Mouse (Mus musculus) spleen, postnatal 14 days (tissue): ENCODE results near the gene Shisal1.

Source experiments
- DNase-seq, 2 experiments: peaks; one replicate each; pipeline ENCODE4 v3.0.0; 2021 to 2022; ENCODE audit warnings: low spot score in 2 of 2

Shisal1 gene

GRCm38 (mm10) chr15:84378734-84379133 lies 68.2 kb downstream of the Shisal1 start:
- no peak for DNase-seq

- no peak for DNase-seq
These were observed 74.1 kb downstream of the Shisal1 start for GRCm38 (mm10) chr15:84372801-84373200.

GRCm38 (mm10) chr15:84367402-84367801 lies 79.5 kb downstream of the Shisal1 start:
- DNase-seq: no peak

- no peak for DNase-seq
These were observed 80.3 kb downstream of the Shisal1 start for GRCm38 (mm10) chr15:84366574-84366989.

GRCm38 (mm10) chr15:84365675-84366381 lies 81.1 kb downstream of the Shisal1 start:
- DNase-seq: no peak

GRCm38 (mm10) chr15:84364746-84365145 lies 82.2 kb downstream of the Shisal1 start:
- DNase-seq: no peak

GRCm38 (mm10) chr15:84355081-84355480 lies 91.8 kb downstream of the Shisal1 start:
- no peak for DNase-seq

GRCm38 (mm10) chr15:84351915-84352844 lies 94.7 kb downstream of the Shisal1 start:
- DNase-seq: no peak

GRCm38 (mm10) chr15:84351342-84351741 lies 95.6 kb downstream of the Shisal1 start:
- no peak for DNase-seq

- DNase-seq: no peak
These were observed 96.8 kb downstream of the Shisal1 start for GRCm38 (mm10) chr15:84349915-84350738.

- no peak for DNase-seq
These were observed 98.1 kb downstream of the Shisal1 start for GRCm38 (mm10) chr15:84348769-84349168.

GRCm38 (mm10) chr15:84340926-84341325 lies 106.0 kb downstream of the Shisal1 start:
- no peak for DNase-seq

- DNase-seq: no peak
These were observed 109.3 kb downstream of the Shisal1 start for GRCm38 (mm10) chr15:84337599-84337998.

- DNase-seq: no peak
These were observed 110.5 kb downstream of the Shisal1 start for GRCm38 (mm10) chr15:84336281-84336817.

- no peak for DNase-seq
These were observed 115.8 kb downstream of the Shisal1 start for GRCm38 (mm10) chr15:84331066-84331612.

GRCm38 (mm10) chr15:84329940-84330339 lies 117.0 kb downstream of the Shisal1 start:
- no peak for DNase-seq
